Mouse (Mus musculus) T-helper 1 cell (primary cell): ENCODE results near the gene Mettl21c.
"Not testable (repeated sequence)": the region's sequence is repeated elsewhere in the genome, so short reads cannot be mapped to it uniquely, and the experiment has no call there.

Experiments
- in situ Hi-C: fragments of 300-600 bp; cut with MboI, MseI; formaldehyde crosslinking; loops from one replicate; pipeline ENCODE4 v1.15.1; 2025; ENCODE audit warnings: high pct_unique_total_duplicates

The Mettl21c gene

GRCm38 (mm10) chr1:44019934-44020333 lies at the start of gene Mettl21c:
Mettl21c (minus strand) TSS chr1:44020034.
- in situ Hi-C loops = no loop called here

- in situ Hi-C loops = loop anchor here (5.0 kb wide), 1 partner anchor 52 kb away; no protein-coding TSS in a partner anchor
Measured at GRCm38 (mm10) chr1:44064625-44065024, 44.8 kb upstream of the Mettl21c start.

GRCm38 (mm10) chr1:44063439-44063838 lies 43.6 kb upstream of the Mettl21c start:
- in situ Hi-C loops = no loop called here

- in situ Hi-C loops = no loop called here
Measured at GRCm38 (mm10) chr1:44061836-44062235, 42.0 kb upstream of the Mettl21c start, which contains the start of gene Gm8251. Gm8251 (minus strand) TSS chr1:44061936.

GRCm38 (mm10) chr1:44057805-44058204 lies 38.0 kb upstream of the Mettl21c start:
- in situ Hi-C loops = loop anchor here (10.0 kb wide), 1 partner anchor 293 kb away; no protein-coding TSS in a partner anchor

GRCm38 (mm10) chr1:44046556-44046955 lies 26.7 kb upstream of the Mettl21c start:
- in situ Hi-C loops = no loop called here

GRCm38 (mm10) chr1:44045689-44046088 lies 25.9 kb upstream of the Mettl21c start:
- in situ Hi-C loops = not testable (repeated sequence)

DNA sequence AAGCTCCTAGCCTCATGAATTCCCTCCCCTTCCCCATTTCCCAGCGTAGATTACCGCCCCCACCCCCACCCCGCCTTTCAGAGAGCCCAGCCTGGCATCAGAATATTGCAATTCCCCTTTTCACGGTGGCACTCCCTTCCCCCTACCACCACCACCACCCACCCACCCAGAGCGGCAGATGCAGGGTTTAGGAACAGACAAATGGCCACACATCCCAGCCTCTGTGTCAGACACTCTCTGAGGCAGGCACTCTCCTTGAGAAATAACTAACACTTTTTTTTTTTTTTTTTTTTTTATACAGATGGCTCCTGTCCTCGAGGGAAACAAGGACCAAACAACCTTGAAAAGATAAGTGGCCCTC lies 22.7 kb upstream of the Mettl21c start:
- in situ Hi-C loops = no loop called here

DNA sequence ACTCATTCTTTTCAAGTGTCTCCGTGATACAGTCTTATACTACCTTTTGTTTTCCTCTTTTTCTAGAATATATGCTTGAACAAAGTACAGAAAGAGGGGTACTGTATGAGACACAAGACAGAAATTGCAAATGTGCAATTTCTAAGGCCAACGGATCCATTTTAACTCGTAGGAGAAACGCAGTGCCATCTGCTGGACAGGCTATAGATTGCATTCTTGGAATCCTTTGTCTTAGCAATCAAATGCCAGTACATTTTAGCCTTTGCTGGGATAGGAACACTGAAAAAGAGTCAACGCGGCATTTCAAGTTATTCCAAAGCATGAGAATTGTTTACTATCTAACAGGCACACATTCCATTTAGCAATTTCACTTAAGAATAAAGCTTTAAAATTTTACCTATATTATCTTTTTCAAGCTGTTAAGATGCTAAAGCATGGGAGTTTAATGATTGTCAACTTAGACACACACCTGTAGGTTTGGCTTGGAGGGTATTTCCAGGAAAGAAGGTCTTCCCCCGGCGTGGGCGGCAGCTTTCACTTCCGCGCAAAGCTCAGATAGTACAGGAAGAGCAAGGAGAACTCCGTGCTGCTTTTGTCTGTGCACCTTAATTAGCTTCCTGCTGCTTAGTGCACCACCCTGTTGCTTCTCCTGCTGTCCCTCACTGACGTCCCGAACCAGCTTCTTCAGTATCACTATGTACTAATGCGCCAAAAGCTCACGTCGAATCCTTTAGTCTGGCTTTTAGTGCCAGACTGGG lies 22.1 kb upstream of the Mettl21c start:
- in situ Hi-C loops = no loop called here

DNA sequence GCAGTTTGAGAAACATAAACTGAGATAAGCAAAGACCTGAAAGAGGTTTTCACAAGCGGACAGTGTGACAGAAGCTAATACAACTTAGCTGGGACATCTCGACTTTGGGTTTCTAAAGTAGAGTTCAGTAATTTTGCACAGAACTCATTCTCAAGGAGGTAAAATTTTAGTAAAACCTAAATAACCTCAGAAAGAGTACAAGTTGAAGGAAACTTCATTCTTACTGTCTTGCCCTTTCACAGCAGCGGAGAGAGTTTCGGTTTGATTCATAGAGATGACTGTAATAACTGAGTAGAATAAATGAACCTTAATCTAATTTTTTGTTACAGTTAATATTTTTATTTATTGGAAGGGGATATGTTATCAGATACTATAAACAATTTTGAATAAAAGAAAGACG lies 13.1 kb upstream of the Mettl21c start:
- in situ Hi-C loops = no loop called here

GRCm38 (mm10) chr1:44032213-44032612 lies 12.4 kb upstream of the Mettl21c start:
- in situ Hi-C loops = no loop called here

GRCm38 (mm10) chr1:44027651-44028050 lies 7.8 kb upstream of the Mettl21c start:
- in situ Hi-C loops = no loop called here

DNA sequence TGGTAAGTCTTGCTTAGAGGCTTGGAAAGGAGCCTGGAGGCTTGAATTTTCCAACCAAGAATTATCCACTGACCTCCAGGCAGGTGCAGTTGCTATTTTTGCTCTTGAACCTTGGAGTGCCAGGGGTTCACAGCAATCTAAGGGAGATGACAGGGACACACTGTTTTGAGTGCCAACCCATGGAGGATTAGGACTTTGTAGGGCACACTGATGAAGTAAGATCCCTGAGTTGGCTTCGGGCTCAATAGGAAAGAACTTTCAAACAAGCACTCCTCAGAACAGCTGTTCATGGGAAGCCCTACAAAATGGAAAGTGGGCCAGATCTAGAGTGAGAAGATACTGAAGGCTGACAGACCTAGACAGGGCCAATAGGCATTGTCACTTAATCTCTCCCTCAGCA lies 2.8 kb upstream of the Mettl21c start:
- in situ Hi-C loops = no loop called here

DNA sequence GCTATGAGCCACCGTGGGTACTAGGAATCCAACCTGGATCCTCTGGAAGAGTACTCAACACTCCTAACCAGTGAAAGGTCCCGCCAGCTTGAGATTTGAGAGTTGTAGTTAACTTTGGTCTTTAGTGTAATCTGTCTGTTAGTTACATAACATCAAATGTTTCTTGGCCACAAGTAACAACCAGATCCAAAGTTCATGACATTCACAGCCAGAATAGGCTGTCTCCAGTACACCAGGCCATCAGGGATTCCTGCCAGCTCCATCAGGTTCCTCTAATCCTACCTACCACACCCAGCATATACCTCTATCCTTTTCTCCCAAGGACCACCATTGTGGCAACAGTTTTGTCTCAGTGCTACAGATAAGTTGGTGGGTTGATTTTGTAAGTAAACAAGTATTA lies 4.3 kb downstream of the Mettl21c start:
- in situ Hi-C loops = no loop called here

- in situ Hi-C loops = no loop called here
Measured at GRCm38 (mm10) chr1:44004513-44004912, 15.3 kb downstream of the Mettl21c start.

- in situ Hi-C loops = no loop called here
Measured at GRCm38 (mm10) chr1:43996914-43997589, 22.8 kb downstream of the Mettl21c start.

GRCm38 (mm10) chr1:43971089-43971488 lies 48.7 kb downstream of the Mettl21c start:
- in situ Hi-C loops = no loop called here

GRCm38 (mm10) chr1:43969361-43969760 lies 50.5 kb downstream of the Mettl21c start:
- in situ Hi-C loops = no loop called here

DNA sequence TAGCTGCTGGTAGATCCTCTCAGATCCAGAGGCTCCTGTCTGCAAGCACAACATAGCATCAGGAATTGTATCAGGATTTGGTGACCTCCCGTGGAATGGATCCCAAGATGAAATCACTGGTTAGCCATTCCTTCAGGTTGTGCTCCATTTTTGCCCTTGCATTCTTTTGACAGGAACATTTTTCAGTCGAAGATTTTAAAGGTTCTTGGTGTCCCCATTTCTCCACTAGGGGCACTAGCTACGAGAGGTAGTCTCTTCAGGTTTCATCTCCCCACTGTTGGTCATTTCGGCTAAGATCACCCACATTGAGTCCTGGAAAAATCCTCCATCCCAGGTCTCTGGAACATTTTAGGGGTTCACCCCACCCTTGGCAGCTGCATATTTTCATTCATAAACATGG lies 53.1 kb downstream of the Mettl21c start:
- in situ Hi-C loops = no loop called here

- in situ Hi-C loops = no loop called here
Measured at GRCm38 (mm10) chr1:43964381-43964780, 55.5 kb downstream of the Mettl21c start.
